Mouse (Mus musculus) large intestine, adult 2 months (tissue): ENCODE results near the gene Tnp1. TPM values are rescaled to one million over a fixed set of nuclear protein-coding genes. Genes with fewer than 3 reads are reported as not detected.

ENCODE experiments used
- DNase-seq: peaks from one replicate; pipeline ENCODE4 v3.0.0-alpha.2; 2012; ENCODE audit warnings: low read depth, low spot score
- WGBS: fragments of 180-500 bp; shearing (Covaris S2); methylation state at CpG from one replicate; pipeline ENCODE4 v1.1.7; 2018; 5-methylcytosine and 5-hydroxymethylcytosine counted together
- polyA plus RNA-seq: library from polyadenylated mRNA; depleted of rRNA; stranded (reverse); fragments of >200 nt; gene quantifications from 2 replicates; pipeline ENCODE4 v1.2.3, GENCODE M21; 2012; rRNA removed

Tnp1 gene
- polyA plus RNA-seq, 1 experiment = not detected

DNA sequence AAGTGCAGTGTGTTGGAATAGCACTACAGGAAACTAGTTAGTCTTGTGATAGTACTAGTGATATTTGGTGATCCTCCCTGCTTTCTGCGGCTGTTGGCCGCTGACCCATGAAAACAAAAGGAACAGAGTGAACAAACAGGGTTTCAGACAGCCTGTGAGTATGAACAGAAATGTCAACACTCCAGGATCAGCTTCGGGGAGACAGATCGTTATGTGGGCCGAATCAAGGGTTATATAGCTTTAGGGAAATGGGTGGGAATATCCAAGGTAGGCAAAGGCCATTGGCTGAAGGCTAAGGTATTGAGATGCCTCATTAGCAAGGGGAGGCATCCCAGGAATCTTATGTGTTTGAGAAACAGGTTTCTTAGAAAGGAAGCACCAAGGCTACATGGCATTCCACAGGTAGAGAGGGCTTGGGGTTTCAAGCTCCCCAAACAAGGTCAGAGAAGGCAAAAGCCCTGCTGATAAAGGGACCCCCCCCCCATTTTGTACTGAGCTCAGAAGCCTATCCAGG is 11.1 kb upstream of the Tnp1 start:
- no peak for DNase-seq

DNA sequence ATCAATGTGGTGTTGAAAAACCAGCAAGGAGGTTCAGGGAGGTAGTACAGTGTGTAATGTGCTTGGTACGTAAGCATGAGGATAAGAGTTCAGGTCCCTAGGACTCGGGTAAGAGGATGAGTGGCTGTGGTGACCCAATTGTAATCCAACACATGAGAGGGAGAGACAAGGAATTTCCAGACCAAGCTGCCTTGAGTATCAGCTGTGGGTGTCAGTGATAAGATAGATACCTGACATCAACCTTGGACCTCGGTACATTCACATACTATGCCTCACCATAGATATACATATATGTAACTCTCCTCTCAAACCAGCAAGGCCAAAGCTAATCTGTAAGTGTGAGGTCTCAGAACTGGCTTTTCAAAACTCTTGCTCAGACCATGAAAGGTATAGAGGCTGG is 10.4 kb upstream of the Tnp1 start:
- no peak for DNase-seq
- 90% methylated on average over 3 of the region's 3 CpGs for WGBS

More for the DNA sequence above, 11.1 kb upstream of the Tnp1 start:
- 47% methylated on average over 5 of the region's 5 CpGs for WGBS

DNA sequence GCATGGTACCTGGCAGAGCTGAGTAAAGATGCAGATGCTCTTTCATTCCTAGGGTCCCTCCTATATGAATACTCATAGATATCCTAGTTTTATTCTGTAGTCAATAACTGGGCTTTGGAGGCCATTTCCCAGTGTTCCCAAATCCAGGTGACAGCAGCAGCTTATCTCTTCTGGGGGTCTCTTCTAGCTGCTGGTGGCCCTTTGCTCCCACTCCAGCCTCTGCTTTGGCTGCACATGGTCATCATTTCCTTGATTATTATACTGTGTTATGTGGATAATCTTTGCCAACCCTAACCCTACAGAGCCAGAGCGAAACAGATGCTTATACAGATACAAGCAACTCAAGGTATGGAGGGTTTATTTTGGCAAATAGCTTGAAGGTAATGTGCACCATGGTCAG is 8.9 kb downstream of the Tnp1 start:
- WGBS = 92% methylated on average over 1 of the region's 1 CpGs
- DNase-seq = no peak

DNA sequence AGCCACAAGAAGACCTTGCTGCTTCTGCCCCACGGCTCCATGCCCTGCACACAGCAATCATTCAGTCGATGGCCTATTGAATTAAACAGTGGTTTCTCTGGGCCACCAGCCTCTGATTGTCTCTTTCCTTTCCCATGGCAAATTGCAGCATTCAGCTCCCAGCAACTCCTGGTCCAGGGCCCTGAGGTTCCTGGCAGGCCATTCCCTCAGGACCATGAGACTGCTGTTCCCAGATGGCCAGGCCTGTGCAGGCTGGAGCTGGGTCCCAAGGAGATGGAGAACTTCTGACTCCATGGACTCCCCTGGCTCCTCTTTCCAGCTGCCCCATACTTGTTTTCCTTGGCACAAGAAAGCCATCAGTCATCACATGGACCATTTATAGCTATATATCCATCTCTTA is 10.8 kb downstream of the Tnp1 start:
- WGBS = 85% methylated on average over 2 of the region's 2 CpGs
- no peak for DNase-seq

- DNase-seq = no peak
- WGBS = 50% methylated on average over 5 of the region's 5 CpGs
These were observed 13.1 kb downstream of the Tnp1 start for GRCm38 (mm10) chr1:73002637-73003036.

DNA sequence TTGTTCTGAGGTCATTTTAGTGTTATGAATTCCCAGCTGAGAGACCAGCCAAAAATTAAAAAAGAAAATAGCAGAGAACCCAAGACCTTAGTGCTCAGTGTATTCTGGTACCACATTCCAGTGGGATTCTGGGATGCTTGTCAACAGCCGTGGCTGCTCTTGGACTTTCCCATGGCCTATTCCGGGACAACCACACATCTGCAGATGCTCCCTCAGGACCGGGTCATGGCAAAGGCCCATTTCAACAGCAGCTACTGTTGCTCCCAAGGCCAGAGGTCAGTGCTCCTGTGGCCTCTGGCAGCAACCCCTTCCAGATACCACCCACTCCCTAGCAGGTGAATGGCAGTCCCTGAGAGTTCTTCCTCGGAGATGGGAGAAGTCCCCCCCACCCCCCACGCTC is 13.7 kb downstream of the Tnp1 start:
- no peak for DNase-seq
- WGBS = 84% methylated on average over 5 of the region's 5 CpGs

DNA sequence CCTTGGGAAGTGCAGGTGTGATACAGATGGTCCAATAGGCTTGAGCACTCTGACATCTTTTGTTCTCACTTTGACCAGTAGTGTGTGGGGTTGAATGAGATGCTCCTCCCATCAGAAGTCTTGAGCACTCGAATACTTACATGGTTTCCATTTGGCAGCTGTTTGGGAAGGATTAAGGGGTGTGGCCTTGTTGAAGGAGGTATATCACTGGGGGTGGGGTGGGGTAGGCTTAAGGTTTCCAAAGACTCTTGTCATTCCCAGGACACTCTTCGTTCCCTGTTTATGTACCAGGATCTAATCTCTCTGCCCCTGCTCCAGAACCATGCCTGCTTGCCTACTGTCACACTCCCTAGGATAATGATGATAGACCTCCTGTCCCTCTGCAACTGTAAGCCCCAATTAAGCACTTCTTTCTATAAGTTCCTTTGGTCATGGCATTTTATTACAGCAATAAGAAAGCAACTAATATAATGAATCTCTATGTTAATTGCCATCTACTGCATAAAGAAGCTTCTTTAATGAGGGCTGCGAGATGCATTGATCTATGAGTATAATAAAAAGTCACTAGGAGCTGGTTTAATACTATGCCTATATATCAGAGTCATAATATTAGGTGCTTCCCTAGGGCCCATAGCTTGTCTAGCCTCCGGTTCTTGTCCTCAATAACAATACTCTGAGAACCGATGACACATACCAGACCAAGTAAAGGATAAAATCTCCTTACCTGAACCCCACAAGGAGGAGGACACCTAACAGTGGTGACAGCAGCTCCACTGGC is 20.8 kb downstream of the Tnp1 start:
- 95% methylated on average over 5 of the region's 5 CpGs for WGBS
- no peak for DNase-seq

GRCm38 (mm10) chr1:72992944-72993464 is 22.7 kb downstream of the Tnp1 start:
- no peak for DNase-seq
- WGBS = 67% methylated on average over 2 of the region's 2 CpGs

DNA sequence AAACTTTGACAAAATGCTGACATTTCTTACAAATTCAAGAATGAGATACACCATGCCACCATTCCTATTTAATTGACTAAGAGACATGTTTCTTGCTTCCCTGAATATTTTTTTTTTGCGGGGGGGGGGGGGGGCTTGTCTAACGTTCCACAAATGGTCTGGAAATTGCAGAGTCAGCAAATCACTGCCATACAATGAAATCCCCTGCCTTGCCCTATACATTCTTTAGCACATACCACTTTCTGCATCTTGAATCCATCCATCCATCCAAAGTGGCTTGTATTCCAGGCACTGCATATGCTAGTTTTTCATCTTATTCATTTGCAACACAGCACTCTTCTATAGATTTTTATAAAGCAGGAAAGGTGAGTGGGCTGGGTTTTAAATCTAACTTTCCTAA is 23.5 kb downstream of the Tnp1 start:
- WGBS = 55% methylated on average over 2 of the region's 2 CpGs
- DNase-seq = no peak

GRCm38 (mm10) chr1:72988904-72989303 is 26.8 kb downstream of the Tnp1 start:
- DNase-seq = no peak
- 84% methylated on average over 3 of the region's 3 CpGs for WGBS

- no peak for DNase-seq
- WGBS = 83% methylated on average over 4 of the region's 4 CpGs
These were observed 29.0 kb downstream of the Tnp1 start for GRCm38 (mm10) chr1:72986715-72987114.

DNA sequence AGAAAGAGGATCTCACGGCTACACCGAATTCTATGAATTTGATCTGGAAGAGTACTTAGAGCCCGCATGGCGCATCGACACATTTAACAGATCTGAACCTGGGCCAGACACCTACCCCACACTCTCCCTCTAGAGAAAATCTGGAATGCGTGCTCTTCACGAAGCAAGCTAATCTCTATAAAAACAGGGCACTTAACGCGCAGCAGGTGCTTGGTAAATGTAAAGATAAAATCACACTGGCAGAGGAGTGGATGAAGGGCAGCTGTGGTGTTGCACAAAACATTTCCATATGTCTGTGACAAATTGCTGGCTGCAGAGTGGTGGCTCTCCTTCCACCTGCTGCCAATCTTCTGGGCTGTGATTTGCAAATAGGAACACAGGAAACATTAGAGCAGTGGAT is 36.8 kb downstream of the Tnp1 start:
- no peak for DNase-seq
- 79% methylated on average over 9 of the region's 9 CpGs for WGBS

- no peak for DNase-seq
These were observed 41.5 kb downstream of the Tnp1 start for GRCm38 (mm10) chr1:72974226-72974625.

DNA sequence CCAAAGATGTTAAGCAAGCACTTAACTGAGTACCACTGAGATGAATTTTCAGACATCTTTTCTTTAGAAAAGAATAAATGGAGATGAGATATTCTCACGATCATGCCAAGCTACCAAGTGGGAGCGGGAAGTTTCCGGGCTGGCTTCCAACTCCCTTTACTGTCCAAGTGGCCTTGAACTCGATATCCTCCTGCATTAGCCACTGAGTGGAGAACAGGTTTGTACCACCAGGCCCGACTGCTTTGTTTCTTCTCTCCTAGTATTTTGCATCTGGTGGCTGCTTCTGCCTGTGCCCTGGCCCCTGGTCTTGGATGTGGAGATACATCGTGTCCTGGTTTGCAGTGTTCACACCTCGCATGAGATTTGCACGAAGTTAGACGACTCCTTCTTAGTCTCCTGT is 45.2 kb downstream of the Tnp1 start:
- no peak for DNase-seq
- WGBS = 67% methylated on average over 9 of the region's 9 CpGs

GRCm38 (mm10) chr1:72969113-72969812 is 46.4 kb downstream of the Tnp1 start:
- no peak for DNase-seq
- WGBS = 35% methylated on average over 10 of the region's 10 CpGs

GRCm38 (mm10) chr1:72966423-72966822 is 49.3 kb downstream of the Tnp1 start:
- DNase-seq = no peak
- WGBS = 77% methylated on average over 4 of the region's 4 CpGs

Other genes starting within 250 kb of the Tnp1 start
- 2.8 and 7.0 TPM in 2 replicates for gene Igfbp2, start 191.4 kb downstream of the Tnp1 start, polyA plus RNA-seq
- gene Igfbp5, start 141.0 kb downstream of the Tnp1 start, polyA plus RNA-seq = 13.5 and 14.0 TPM in 2 replicates